Mouse (Mus musculus) induced T-regulatory cell, adult 2 months (primary cell): ENCODE data around the gene Ppt2.

Source experiments
- DNase-seq: peaks from one replicate; pipeline ENCODE4 v3.0.0-alpha.2; 2012; ENCODE audit warnings: low read depth

Ppt2 gene

GRCm38 (mm10) chr17:34639461-34640255, 11.3 kb upstream of the Ppt2 start:
- no peak for DNase-seq

- no peak for DNase-seq
Measured at GRCm38 (mm10) chr17:34637459-34637858, 9.1 kb upstream of the Ppt2 start.

GRCm38 (mm10) chr17:34635671-34636070, 7.4 kb upstream of the Ppt2 start:
- DNase-seq: no peak

- peak; percentile 81 for DNase-seq
Measured at GRCm38 (mm10) chr17:34632261-34632691, 4.0 kb upstream of the Ppt2 start.

GRCm38 (mm10) chr17:34631647-34632046, 3.3 kb upstream of the Ppt2 start:
- no peak for DNase-seq

- peak; percentile 45 for DNase-seq
Measured at GRCm38 (mm10) chr17:34630761-34631301, 2.5 kb upstream of the Ppt2 start.

- peak; percentile 79 for DNase-seq
Measured at GRCm38 (mm10) chr17:34629796-34630603, 1.7 kb upstream of the Ppt2 start.

GRCm38 (mm10) chr17:34629221-34629751, 976 bp upstream of the Ppt2 start, which contains the start of gene Prrt1:
TSS of gene Prrt1 (plus strand) at chr17:34629533.
- peak; percentile 37 for DNase-seq

GRCm38 (mm10) chr17:34628644-34628967, 296 bp upstream of the Ppt2 start:
- DNase-seq: no peak

GRCm38 (mm10) chr17:34627093-34627942, 992 bp downstream of the Ppt2 start:
- DNase-seq: peak; percentile 86

GRCm38 (mm10) chr17:34626773-34627092, 1.6 kb downstream of the Ppt2 start:
- peak; percentile 71 for DNase-seq

GRCm38 (mm10) chr17:34626062-34626772, 2.1 kb downstream of the Ppt2 start:
- no peak for DNase-seq

GRCm38 (mm10) chr17:34624981-34625380, 3.3 kb downstream of the Ppt2 start:
- no peak for DNase-seq

- no peak for DNase-seq
Measured at GRCm38 (mm10) chr17:34623161-34623560, 5.1 kb downstream of the Ppt2 start.

GRCm38 (mm10) chr17:34621006-34621405, 7.3 kb downstream of the Ppt2 start:
- no peak for DNase-seq

- peak; percentile 92 for DNase-seq
Measured at GRCm38 (mm10) chr17:34618999-34619398, 9.3 kb downstream of the Ppt2 start.

- no peak for DNase-seq
Measured at GRCm38 (mm10) chr17:34615871-34616270, 12.4 kb downstream of the Ppt2 start, which contains the start of gene Egfl8. TSS of gene Egfl8 (minus strand) at chr17:34615971.

GRCm38 (mm10) chr17:34613830-34614229, 14.5 kb downstream of the Ppt2 start:
- no peak for DNase-seq

GRCm38 (mm10) chr17:34613054-34613645, 15.2 kb downstream of the Ppt2 start:
- DNase-seq: no peak

- DNase-seq: no peak
Measured at GRCm38 (mm10) chr17:34611050-34611449, 17.3 kb downstream of the Ppt2 start.

- DNase-seq: no peak
Measured at GRCm38 (mm10) chr17:34607997-34608396, 20.3 kb downstream of the Ppt2 start.
